Mouse (Mus musculus) testis, adult 2 months (tissue): ENCODE results near the gene Cdk20. TPM values are rescaled to one million over a fixed set of nuclear protein-coding genes. Genes with fewer than 3 reads are reported as not detected.

Source experiments
- H3K27ac ChIP-seq: fragments of 200-500 bp; 2 replicates; pipeline ENCODE4 v1.5.1; 2012; ENCODE audit warnings: low read depth, low read length; ENCODE audit not compliant: control insufficient read depth, insufficient read depth
- H3K27me3 ChIP-seq: fragments of 200-500 bp; 2 replicates; pipeline ENCODE4 v1.6.1; 2012; ENCODE audit warnings: mild to moderate bottlenecking, low read length, moderate library complexity; ENCODE audit not compliant: control insufficient read depth, insufficient read depth
- H3K36me3 ChIP-seq: fragments of 200-500 bp; 2 replicates; pipeline ENCODE4 v1.6.1; 2012; ENCODE audit warnings: mild to moderate bottlenecking, low read length; ENCODE audit not compliant: control insufficient read depth, insufficient read depth
- H3K4me1 ChIP-seq: fragments of 200-500 bp; 2 replicates; pipeline ENCODE4 v1.6.1; 2012; ENCODE audit warnings: low read length; ENCODE audit not compliant: control insufficient read depth, insufficient read depth
- H3K4me3 ChIP-seq: fragments of 200-500 bp; 2 replicates; pipeline ENCODE4 v1.5.1; 2012; ENCODE audit warnings: low read depth, mild to moderate bottlenecking, low read length, moderate library complexity, mixed read lengths; ENCODE audit not compliant: control insufficient read depth
- CTCF ChIP-seq: fragments of 200-500 bp; IDR thresholded peaks from 2 replicates; pipeline ENCODE4 v1.5.1; 2012; ENCODE audit warnings: low read depth, mild to moderate bottlenecking, inconsistent platforms, low read length, moderate library complexity; ENCODE audit not compliant: control insufficient read depth, insufficient read depth, insufficient replicate concordance
- POLR2A ChIP-seq: fragments of 200-500 bp; IDR thresholded peaks from 2 replicates; pipeline ENCODE4 v1.6.1; 2012; ENCODE audit warnings: low read depth, mild to moderate bottlenecking, inconsistent platforms, low read length, moderate library complexity; ENCODE audit not compliant: control insufficient read depth
- polyA plus RNA-seq: library from polyadenylated mRNA; depleted of rRNA; stranded (reverse); fragments of >200 nt; gene quantifications from 2 replicates; pipeline ENCODE4 v1.2.3, GENCODE M21; 2012; rRNA removed

Cdk20 gene
- polyA plus RNA-seq, 1 experiment: 57.9 TPM

GRCm38 (mm10) chr13:64462581-64462980 lies 30.5 kb downstream of the Cdk20 start:
- H3K27me3 ChIP-seq: no peaks in the 10 kb centered on the region
- no peaks in the 10 kb centered on the region for H3K36me3 ChIP-seq
- H3K27ac ChIP-seq: no peak overlapping the region
- H3K4me3 ChIP-seq: no peak overlapping the region
- no peak for TF ChIP-seq CTCF
- TF ChIP-seq POLR2A: no peak
- H3K4me1 ChIP-seq: no peaks in the 10 kb centered on the region

DNA sequence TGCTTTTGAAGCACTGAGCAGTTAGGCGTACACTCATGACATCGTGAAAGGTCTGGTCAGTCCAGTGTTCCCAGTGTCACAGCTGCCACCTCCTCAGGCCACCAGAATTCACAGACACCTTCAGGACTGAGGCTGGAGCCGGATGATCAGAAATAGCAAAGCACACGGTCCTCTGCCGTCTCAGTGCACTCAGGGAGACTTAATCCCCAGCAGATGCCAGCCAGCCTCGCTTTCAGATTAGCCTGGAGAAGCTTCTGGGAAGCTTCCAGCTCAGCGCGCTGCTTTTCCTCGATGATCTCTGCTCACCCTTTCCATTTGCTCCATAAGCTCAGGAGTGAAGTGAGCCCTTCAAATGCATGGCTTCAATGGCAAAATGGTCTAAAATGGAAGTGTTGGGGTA lies 33.1 kb downstream of the Cdk20 start:
- Histone ChIP-seq H3K4me3 (no peak overlapping the region), H3K4me1 (no peaks in the 10 kb centered on the region), H3K27me3 (no peaks in the 10 kb centered on the region), H3K27ac (no peak overlapping the region), H3K36me3 (no peaks in the 10 kb centered on the region)
- TF ChIP-seq CTCF (no peak), POLR2A (no peak)

GRCm38 (mm10) chr13:64467886-64468285 lies 35.8 kb downstream of the Cdk20 start:
- Histone ChIP-seq H3K4me1 (no peaks in the 10 kb centered on the region), H3K4me3 (no peak overlapping the region), H3K36me3 (no peaks in the 10 kb centered on the region), H3K27ac (no peak overlapping the region), H3K27me3 (no peaks in the 10 kb centered on the region)
- TF ChIP-seq POLR2A (no peak), CTCF (no peak)

- TF ChIP-seq POLR2A: no peak
- H3K4me3 ChIP-seq: no peak overlapping the region
- H3K27me3 ChIP-seq: no peaks in the 10 kb centered on the region
- H3K4me1 ChIP-seq: no peaks in the 10 kb centered on the region; the same call in 1 of the 2 replicates
- H3K36me3 ChIP-seq: no peaks in the 10 kb centered on the region
- H3K27ac ChIP-seq: no peak overlapping the region
These were observed 45.9 kb downstream of the Cdk20 start for GRCm38 (mm10) chr13:64477968-64478367.

DNA sequence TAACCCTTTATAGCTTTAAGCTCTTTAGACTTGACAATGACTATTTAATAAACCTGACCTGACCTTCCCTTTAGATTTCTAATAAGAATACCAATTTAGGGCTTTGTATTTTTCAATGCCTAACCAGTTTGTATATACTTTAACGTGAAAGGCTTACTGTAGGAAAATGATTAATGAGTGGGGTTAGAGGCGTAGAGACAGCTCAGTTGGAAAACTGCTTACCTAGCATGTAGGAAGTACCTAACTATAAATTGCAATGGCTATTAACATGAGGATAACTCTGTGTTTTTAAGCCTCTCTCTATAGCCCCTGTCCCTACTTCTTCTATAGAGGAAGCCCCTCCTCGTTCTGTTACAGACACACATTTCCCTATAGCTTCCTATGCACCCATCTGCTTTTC lies 47.8 kb downstream of the Cdk20 start:
- Histone ChIP-seq H3K27me3 (no peaks in the 10 kb centered on the region), H3K4me1 (no peaks in the 10 kb centered on the region; the same call in 1 of the 2 replicates), H3K4me3 (no peak overlapping the region), H3K27ac (no peak overlapping the region), H3K36me3 (no peaks in the 10 kb centered on the region)
- TF ChIP-seq CTCF (no peak), POLR2A (no peak)

DNA sequence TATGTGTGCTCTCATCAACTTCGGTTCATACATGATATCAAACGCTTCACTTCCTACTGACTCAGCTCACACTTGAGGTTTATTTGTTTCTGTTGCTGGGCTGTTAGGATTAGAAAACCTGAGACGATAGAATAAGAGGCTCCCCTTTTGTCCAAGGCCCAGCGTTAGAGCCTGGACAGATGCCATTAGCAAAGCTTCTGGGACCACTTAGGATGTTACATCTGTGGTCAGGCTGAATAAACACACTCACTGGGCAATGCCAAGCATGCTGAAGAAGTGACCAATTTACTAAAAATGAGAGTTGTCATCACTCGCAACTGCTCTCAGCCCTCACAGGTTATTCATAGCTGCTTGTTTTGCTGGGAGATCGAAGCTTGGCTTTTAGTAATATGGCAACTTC lies 57.8 kb downstream of the Cdk20 start:
- Histone ChIP-seq H3K4me1 (no peaks in the 10 kb centered on the region), H3K4me3 (no peak overlapping the region), H3K27ac (no peak overlapping the region), H3K27me3 (no peaks in the 10 kb centered on the region), H3K36me3 (no peaks in the 10 kb centered on the region)
- TF ChIP-seq CTCF (no peak), POLR2A (no peak)

Other genes with a start within 250 kb of the Cdk20 start
- gene Cdc14b, start 157.0 kb upstream of the Cdk20 start, polyA plus RNA-seq: 55.6 and 60.4 TPM in 2 replicates
- gene Aaed1, start 119.6 kb upstream of the Cdk20 start, polyA plus RNA-seq: 10.3 and 15.6 TPM in 2 replicates
- gene Ctsl, start 61.4 kb upstream of the Cdk20 start, polyA plus RNA-seq: 120 and 202 TPM in 2 replicates
- not detected in 2 replicates for gene Fam240b, start 65.5 kb downstream of the Cdk20 start, polyA plus RNA-seq